Mouse (Mus musculus) heart, adult 18-20 months (tissue): ENCODE results near the gene Sptbn4. TPM values are rescaled to one million over a fixed set of nuclear protein-coding genes. Genes with fewer than 3 reads are reported as not detected.

Experiments
- DNase-seq, 2 experiments: peaks; one replicate each; pipeline ENCODE4 v3.0.0; 2021 to 2022; ENCODE audit warnings: mixed read lengths in 1 of 2
- total RNA-seq, 2 experiments: library from RNA; stranded (reverse); gene quantifications; 2 replicates each; pipeline ENCODE4 v1.2.3; 2021

Sptbn4 gene
- total RNA-seq, 2 experiments from 2014 or later = 0.30 to 0.31 TPM

DNA sequence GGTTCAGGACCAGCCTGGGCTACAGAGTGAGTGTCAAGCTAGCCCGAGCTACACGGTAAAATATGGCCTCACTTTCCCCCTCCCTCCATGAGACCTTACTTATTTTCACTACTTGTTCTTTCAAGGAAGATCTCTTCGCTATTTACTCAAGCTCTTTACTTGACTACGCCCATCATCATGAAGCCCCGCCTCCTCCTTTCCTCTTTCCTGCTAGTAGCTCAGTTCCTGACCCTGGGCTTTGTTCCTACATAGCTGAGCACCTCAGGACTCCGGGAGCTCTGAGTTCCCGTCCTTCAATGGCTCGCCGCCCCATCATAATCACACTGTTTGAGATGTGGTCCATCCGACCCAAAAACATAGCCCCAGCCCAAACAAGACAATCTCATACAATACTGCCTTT, 14.1 kb downstream of the Sptbn4 start:
- no peak for DNase-seq

GRCm38 (mm10) chr7:27429135-27429534, 18.4 kb downstream of the Sptbn4 start:
- no peak for DNase-seq

- DNase-seq = no peak
Observed at GRCm38 (mm10) chr7:27428002-27428401, 19.5 kb downstream of the Sptbn4 start.

DNA sequence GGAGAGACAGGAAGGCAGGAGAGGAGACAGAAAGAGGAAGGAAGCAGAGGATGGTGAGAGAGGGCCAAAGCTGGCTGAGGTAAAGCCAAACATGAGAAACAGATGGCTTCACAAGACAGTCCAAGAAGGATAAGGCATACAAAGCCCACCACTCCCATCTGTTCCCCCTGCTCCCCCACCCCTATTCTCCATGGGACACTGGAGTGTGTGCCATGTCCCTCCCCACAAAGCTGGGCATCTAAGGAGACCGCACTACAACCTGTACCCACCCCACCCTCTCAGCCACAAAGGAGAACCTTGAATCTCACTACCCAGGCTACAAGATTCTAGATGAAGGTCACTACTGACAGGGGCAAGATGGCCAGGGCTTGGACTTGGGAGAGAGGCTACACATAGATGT, 20.1 kb downstream of the Sptbn4 start:
- DNase-seq = no peak

DNA sequence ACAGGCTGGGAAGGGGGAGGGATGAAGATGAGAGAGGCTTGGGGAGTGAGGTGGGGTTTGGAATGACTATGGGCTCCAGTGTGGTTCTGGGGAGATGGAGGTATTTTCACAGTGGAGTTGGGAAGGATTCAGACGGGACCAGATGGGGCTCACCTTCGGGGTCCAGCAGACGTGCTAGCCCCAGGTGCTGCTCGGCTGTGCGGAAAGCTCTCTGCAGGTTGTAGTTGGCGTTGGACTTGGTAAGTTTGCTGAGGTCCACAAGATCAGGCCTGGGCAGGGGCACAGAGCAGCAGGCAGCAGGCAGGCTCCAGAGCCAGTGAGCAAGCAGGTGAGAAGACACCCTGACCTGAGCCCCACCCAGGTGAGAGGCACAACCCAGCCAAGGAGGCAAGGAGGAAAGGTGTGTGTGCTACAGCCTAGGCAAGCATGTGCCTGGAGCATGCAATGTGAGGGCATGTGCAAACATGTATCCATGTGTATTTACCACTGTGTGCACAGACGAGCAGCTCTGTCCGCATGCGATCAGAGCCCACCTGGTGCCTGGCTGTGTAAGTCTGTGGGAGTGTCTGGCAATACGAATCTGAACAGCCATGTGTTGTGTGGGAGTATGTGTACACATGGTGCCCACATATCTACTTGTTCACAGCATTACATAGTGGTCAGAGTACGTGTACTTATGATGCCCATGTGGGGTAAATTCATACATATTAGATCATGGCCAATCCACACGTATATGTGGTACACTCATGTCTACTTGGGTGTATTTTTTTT, 23.7 kb downstream of the Sptbn4 start:
- no peak for DNase-seq

GRCm38 (mm10) chr7:27419101-27419500, 28.4 kb downstream of the Sptbn4 start:
- no peak for DNase-seq

DNA sequence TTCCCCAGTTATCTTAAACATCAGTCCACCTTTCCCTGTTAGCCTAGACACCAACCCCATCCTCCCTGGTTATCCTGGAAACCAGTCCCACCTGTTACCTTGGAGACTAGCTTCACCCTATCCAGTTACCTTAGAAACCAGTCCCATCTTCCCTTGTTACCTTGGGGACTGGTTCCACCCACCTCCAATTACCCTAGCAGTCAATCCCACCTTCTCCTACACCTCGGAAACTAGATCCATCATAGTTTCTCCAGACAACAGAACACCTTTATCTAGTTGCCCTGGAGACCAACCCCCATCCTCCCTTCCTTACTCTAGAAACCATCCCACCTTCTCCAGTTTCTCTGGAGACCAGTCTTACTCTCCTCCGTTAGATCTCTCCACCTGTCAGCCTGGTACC, 30.3 kb downstream of the Sptbn4 start:
- DNase-seq = no peak

DNA sequence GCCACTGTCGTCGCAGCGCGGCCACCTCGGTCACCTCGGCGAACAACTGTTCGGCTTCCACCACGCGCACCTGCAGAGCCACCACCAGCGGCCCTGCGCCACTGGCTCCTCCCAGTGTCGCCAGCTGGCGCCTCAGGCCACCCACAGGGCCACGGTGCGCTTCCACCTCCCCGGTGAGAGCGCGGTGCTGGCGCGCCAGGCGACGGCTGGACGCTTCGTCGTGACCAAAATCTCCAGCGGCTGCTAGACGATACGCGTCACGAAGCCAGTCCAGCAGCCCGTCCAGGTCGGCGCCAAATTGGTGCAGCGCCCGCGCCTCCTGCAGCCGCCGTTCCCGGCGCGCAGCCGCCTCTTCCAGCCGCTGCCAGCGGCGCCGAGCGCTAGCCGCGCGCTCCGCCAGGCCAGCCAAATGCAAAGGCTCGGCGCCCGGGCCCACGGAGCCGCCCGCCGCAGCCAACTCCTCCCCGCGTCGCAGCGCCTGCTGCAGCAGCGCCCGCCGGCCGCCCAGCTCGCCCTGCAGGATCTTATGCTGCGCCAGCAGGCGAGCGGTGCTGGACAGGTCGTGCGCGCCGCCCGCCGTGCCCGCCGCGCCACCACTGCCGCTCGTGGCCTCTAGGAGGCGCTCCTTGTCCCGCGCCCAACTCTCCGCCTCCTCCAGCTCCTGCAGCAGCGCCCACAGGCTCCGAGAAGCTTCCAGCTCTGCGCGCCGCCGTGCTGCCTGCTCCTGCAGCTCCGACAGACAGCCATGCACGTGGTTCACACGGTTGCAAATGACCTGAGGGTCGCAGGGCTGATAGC, 38.9 kb downstream of the Sptbn4 start:
- DNase-seq = peak; percentile 59 to 67

GRCm38 (mm10) chr7:27407816-27408215, 39.7 kb downstream of the Sptbn4 start:
- DNase-seq = no peak

DNA sequence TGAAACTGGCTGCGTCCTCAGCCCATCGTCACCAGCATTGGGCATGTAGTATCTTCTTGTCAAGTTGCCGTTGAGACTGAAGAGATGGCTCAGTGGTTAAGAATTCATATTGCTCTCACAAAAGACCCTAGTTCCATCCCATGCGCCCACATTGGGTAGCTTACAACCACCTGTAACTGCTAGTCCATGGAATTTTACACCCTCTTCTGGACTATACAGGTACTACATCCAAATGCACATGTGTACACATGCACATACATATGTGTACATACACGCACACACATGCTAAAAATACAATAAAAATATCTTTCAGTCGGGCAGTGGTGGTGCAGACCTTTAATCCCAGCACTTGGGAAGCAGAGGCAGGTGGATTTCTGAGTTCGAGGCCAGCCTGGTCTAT, 41.0 kb downstream of the Sptbn4 start:
- no peak for DNase-seq

- no peak for DNase-seq
Observed at GRCm38 (mm10) chr7:27404203-27404942, 43.1 kb downstream of the Sptbn4 start.

GRCm38 (mm10) chr7:27402675-27403074, 44.8 kb downstream of the Sptbn4 start:
- DNase-seq = peak; percentile 33 to 69

DNA sequence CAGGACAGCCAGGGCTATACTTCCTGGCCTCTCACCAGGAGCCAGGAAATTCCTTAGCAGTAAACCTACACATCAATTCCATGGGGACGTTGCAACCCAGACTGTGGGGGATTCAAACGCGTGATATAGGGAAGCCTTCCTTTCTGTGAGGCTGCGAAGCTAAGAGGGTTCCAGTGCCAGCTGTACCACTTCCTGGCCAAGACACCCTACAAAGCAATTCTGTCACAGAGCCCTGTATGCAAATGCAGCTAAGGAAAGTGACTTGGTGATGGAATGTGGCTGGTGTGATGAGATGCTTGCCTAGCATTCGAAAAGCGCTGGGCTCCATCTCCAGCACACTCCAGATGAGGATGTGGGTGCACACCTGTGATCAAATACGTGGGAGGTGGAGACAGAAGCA, 46.9 kb downstream of the Sptbn4 start:
- DNase-seq = no peak

GRCm38 (mm10) chr7:27397048-27397949, 50.2 kb downstream of the Sptbn4 start:
- DNase-seq = peak in 1 of 2 experiments; percentile 10

GRCm38 (mm10) chr7:27396184-27397047, 51.1 kb downstream of the Sptbn4 start:
- no peak for DNase-seq

DNA sequence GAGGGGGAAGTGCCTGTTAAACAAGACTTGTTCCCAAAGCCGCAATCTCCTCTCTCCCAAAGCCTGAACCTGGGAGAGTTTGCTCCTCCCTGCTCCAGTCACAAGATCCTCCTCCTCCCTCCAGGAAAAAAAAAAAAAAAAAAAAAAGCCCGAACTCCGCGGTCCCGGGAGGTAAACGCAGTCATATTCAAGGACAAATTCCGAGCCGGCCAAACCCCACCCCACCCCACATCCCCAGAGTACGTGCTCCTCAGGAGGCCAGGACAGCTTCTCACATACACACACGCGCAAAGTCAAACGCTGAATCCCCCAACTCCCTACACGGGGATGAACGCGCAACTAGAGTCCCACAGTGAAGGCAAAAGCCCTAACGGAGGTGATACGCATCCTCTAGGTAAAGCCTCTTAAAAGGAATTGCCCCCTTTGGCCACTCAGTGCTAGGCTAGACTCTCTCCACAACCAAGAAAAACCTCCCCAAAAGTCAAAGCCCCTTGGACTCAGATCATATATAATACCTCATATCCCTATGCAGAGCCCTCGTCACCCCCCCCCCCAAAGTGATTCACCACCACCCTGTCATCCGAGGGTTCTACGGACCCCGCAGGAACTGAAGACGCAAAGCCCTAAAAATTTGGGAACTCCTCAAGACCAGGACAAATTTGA, 51.8 kb downstream of the Sptbn4 start:
- no peak for DNase-seq

DNA sequence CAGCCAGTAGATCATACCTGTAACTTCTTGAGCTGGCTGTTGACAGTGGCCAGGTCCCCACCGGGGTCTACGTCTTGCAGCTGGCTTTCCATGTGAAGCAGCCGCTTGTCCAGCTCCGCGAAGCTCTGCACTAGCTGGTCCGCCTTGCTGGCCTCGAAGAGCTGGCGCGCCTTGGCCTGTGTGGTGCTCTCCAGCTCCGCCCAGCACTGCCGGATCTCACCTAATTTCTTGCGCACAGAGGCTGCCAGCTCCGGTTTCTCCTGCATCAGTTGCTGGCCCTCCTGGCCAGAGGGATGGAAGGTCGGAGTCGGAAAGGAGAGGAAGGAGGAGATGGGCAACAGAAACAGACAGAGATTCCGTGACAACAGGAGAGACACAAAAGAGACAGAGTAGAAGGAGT, 56.1 kb downstream of the Sptbn4 start:
- no peak for DNase-seq

DNA sequence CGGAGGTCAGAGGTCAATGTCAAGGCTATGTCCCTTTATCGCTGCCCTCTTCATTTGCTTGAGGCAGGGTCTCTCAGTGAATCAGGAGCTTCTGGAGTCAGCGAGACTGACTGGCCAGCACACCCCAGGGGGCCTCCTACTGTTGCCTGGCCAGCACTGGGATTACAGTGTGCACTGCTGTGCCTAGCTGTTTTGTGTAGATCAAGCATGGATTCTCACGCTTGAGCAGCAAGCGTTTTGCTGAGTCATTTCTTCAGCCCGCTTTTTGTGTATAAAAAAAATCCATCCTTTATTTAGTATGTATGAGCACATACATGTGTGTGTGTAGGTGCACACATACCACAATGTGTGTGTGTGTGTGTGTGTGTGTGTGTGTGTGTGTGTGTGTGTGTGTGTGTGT, 58.3 kb downstream of the Sptbn4 start:
- no peak for DNase-seq

GRCm38 (mm10) chr7:27384731-27385130, 62.8 kb downstream of the Sptbn4 start:
- peak; percentile 46 to 83 for DNase-seq

DNA sequence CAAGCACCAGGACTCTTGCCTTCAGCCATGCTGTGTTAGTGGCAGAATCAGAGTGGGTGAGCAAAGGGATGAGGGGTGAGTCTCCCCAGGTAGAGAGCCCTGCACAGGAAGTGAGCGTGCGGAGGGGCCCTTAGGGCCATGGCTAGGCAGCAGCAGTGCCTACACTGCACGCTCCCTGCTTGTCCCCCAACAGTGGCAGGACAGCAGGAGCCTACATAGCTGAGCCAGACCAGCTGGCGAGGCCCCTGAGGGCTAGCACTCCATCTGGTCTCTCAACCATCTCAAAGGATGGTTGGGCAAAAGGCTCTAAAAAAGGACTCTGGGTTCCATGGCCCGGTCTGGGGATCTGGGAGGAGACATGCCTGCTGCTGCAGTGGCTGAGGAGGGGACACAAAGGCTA, 63.4 kb downstream of the Sptbn4 start:
- no peak for DNase-seq
